8 mouse cellular contexts compared by ENCODE assay signal in the genomic region with DNA sequence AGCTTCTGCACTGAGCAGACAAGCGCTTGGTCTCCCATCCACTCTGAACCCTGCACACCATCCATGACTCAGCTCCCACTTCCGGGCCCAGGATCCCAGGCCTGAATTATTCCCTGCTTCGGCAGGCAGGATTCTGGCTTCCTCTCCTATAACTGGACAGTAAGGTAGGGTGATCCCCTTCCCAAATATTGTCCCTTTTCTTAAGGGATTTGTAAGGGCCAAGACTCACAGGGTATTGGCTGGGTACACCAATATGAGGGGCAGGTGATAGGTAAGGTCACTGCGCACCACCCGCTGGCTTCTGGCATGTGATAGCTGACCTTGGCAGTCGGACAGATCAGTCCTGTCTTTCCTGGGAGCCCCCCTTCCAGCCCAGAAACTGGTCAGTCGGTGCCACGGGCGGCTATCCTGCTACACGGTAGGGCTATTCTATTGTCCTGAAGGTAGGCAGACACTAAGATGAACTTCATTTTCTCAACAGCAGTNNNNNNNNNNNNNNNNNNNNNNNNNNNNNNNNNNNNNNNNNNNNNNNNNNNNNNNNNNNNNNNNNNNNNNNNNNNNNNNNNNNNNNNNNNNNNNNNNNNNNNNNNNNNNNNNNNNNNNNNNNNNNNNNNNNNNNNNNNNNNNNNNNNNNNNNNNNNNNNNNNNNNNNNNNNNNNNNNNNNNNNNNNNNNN. TPM values are rescaled to one million over a fixed set of nuclear protein-coding genes. Genes with fewer than 3 reads are reported as not detected.
A peak's percentile ranks its signal among the peaks of the same experiment; 100 is the strongest.
DNase-seq lines count a peak whose midpoint lies in the region; ATAC-seq and TF ChIP-seq lines count a peak whose summit lies in the region.
"Had no signal": no experiment of that assay in that cellular context is flagged by ENCODE, and none has a peak within 500 bp of the region (broad histone marks: within the 10 kb centered on the region; RNA-seq: fewer than 3 reads in every experiment).

No protein-coding gene starts in this region.

- WGBS in kidney, embryonic 16.5 days, result 78% methylated on average over 10 of the region's 10 CpGs
- 65% methylated on average over 10 of the region's 10 CpGs for WGBS in heart, embryonic 16.5 days
- 92% methylated on average over 10 of the region's 10 CpGs for WGBS in macrophage (ENCODE audit: missing documents)
- WGBS in forebrain, embryonic 13.5 days, result 82% methylated on average over 10 of the region's 10 CpGs

- H3K4me2 ChIP-seq in kidney, embryonic 16.5 days (replicated peaks; ENCODE audit: low read depth, low read length), result no peak overlapping the region
- H3K4me2 ChIP-seq in heart, embryonic 16.5 days (ENCODE audit: low read depth, low read length), result no peak overlapping the region
- no peak overlapping the region for H3K4me2 ChIP-seq in forebrain, embryonic 13.5 days

- no peaks in the 10 kb centered on the region for H3K27me3 ChIP-seq in kidney, embryonic 16.5 days (ENCODE audit: insufficient read depth, low read length)
- no peaks in the 10 kb centered on the region for H3K27me3 ChIP-seq in heart, embryonic 16.5 days (ENCODE audit: control insufficient read depth, insufficient read depth, low read length)
- H3K27me3 ChIP-seq in forebrain, embryonic 13.5 days, result 0 out of 2 replicates have a peak, but pooled peaks cover 3% of the 10 kb centered on the region

- no peak for TF ChIP-seq CTCF in bone marrow macrophage, adult 2 months (IDR thresholded peaks at IDR 0.05; ENCODE audit: low read depth, low read length)

- H3K27ac ChIP-seq in kidney, embryonic 16.5 days (ENCODE audit: low read length), result no peak overlapping the region
- peak overlapping the region; percentile 92 for H3K27ac ChIP-seq in bone marrow macrophage, adult 2 months (ENCODE audit: insufficient read depth, low read depth, low read length)
- H3K27ac ChIP-seq in heart, embryonic 16.5 days (ENCODE audit: low read length), result peak overlapping the region; percentile 97
- peak overlapping the region; percentile 87 for H3K27ac ChIP-seq in macrophage
- H3K27ac ChIP-seq in forebrain, embryonic 13.5 days, result no peak overlapping the region

- H3K9ac ChIP-seq in kidney, embryonic 16.5 days (replicated peaks; ENCODE audit: low read length), result no peak overlapping the region; the same call in 1 of the 2 replicates
- peak overlapping the region; percentile 62; the same call in 1 of the 2 replicates for H3K9ac ChIP-seq in heart, embryonic 16.5 days (ENCODE audit: low read length)
- no peak overlapping the region for H3K9ac ChIP-seq in forebrain, embryonic 13.5 days

- no peak for TF ChIP-seq POLR2A in bone marrow macrophage, adult 2 months (IDR thresholded peaks at IDR 0.05; ENCODE audit: borderline replicate concordance, low read depth, low read length)

- H3K36me3 ChIP-seq in kidney, embryonic 16.5 days (ENCODE audit: insufficient read depth, low read length), result no peaks in the 10 kb centered on the region
- no peaks in the 10 kb centered on the region for H3K36me3 ChIP-seq in heart, embryonic 16.5 days (ENCODE audit: control insufficient read depth, insufficient read depth)
- no peaks in the 10 kb centered on the region for H3K36me3 ChIP-seq in macrophage (ENCODE audit: inconsistent target)
- no peaks in the 10 kb centered on the region for H3K36me3 ChIP-seq in forebrain, embryonic 13.5 days (ENCODE audit: poor library complexity, severe bottlenecking)

- H3K79me2 ChIP-seq in macrophage (ENCODE audit: inconsistent target), result peaks cover 90% of the 10 kb centered on the region

- peaks cover 51% of the 10 kb centered on the region for H3K4me1 ChIP-seq in kidney, embryonic 16.5 days (ENCODE audit: insufficient read depth, low read length)
- H3K4me1 ChIP-seq in bone marrow macrophage, adult 2 months (ENCODE audit: control insufficient read depth, insufficient read depth, low read length), result peaks cover 44% of the 10 kb centered on the region
- H3K4me1 ChIP-seq in heart, embryonic 16.5 days (ENCODE audit: control insufficient read depth, insufficient read depth, low read length), result peaks cover 60% of the 10 kb centered on the region
- H3K4me1 ChIP-seq in forebrain, embryonic 13.5 days, result peaks cover 17% of the 10 kb centered on the region

- DNase-seq in kidney, adult 9 months, result peak; percentile 62
- no peak for DNase-seq in layer of hippocampus, postnatal 10 days (ENCODE audit: low spot score in 2 of 2)

- H3K9me3 ChIP-seq in kidney, embryonic 16.5 days (ENCODE audit: low read length), result no peaks in the 10 kb centered on the region
- no peaks in the 10 kb centered on the region for H3K9me3 ChIP-seq in heart, embryonic 16.5 days (replicated peaks; ENCODE audit: control insufficient read depth, low read length)
- H3K9me3 ChIP-seq in forebrain, embryonic 13.5 days (replicated peaks), result no peaks in the 10 kb centered on the region

- H3K4me3 ChIP-seq in kidney, embryonic 16.5 days (ENCODE audit: low read length), result no peak overlapping the region
- no peak overlapping the region for H3K4me3 ChIP-seq in bone marrow macrophage, adult 2 months (ENCODE audit: insufficient read depth, low read length)
- H3K4me3 ChIP-seq in heart, embryonic 16.5 days (ENCODE audit: low read length), result no peak overlapping the region
- H3K4me3 ChIP-seq in macrophage (ENCODE audit: inconsistent target), result no peak overlapping the region
- H3K4me3 ChIP-seq in forebrain, embryonic 13.5 days, result no peak overlapping the region

- ATAC-seq in kidney, embryonic 16.5 days (ENCODE audit: low FRiP score, low TSS enrichment), result no peak
- no peak for ATAC-seq in heart, embryonic 16.5 days (replicated peaks; ENCODE audit: extremely low read depth, insufficient read depth, low FRiP score)
- no peak for ATAC-seq in forebrain, embryonic 13.5 days

RNA-seq across cellular contexts. Expression of a gene that starts 13.9 kb away (rescaled TPM):
- 89.9 and 100 TPM in 2 replicates for polyA plus RNA-seq in kidney, embryonic 16.5 days (2015; fragmentation: Nextera tagmentation; extraction: Ambion mirVana)
- polyA plus RNA-seq in bone marrow macrophage, adult 2 months (2012; ENCODE audit: insufficient read depth, insufficient read length, missing spikeins), result 124 and 126 TPM in 2 replicates
- polyA plus RNA-seq in heart, embryonic 16.5 days (2015; fragmentation: Nextera tagmentation; extraction: Ambion mirVana), result 127 and 129 TPM in 2 replicates
- 100 to 1,000 TPM in 8 of 26 experiments, 10 to 100 TPM in 18; 18.3 to 483 (median 71.9) TPM for total RNA-seq in macrophage (2018; cell fraction: chromatin; rRNA removed)
- 100 to 1,000 TPM in 13 of 26 experiments, 10 to 100 TPM in 13; 61.7 to 262 (median 112) TPM for total RNA-seq in macrophage (2018; cell fraction: cytosol; rRNA removed)
- total RNA-seq in macrophage (2018; cell fraction: nucleus; rRNA removed), result 100 to 1,000 TPM in 11 of 26 experiments, 10 to 100 TPM in 15; 40.2 to 222 (median 79.2) TPM
- polyA plus RNA-seq in macrophage (2018), result 96.7 to 217 TPM (median 105 TPM) in 3 replicates
- polyA plus RNA-seq in forebrain, embryonic 13.5 days (2015; fragmentation: Nextera tagmentation; extraction: Ambion mirVana), result 12.1 and 15.5 TPM in 2 replicates
- total RNA-seq in layer of hippocampus, postnatal 10 days (2021), result 10 to 100 TPM; 46.2 to 50.5 TPM

RNA-seq across cellular contexts. Expression of a gene that starts 34.9 kb away (rescaled TPM):
- 19.6 and 25.3 TPM in 2 replicates for polyA plus RNA-seq in kidney, embryonic 16.5 days (2015; fragmentation: Nextera tagmentation; extraction: Ambion mirVana)
- 178 and 180 TPM in 2 replicates for polyA plus RNA-seq in bone marrow macrophage, adult 2 months (2012; ENCODE audit: insufficient read depth, insufficient read length, missing spikeins)
- 3.0 and 3.7 TPM in 2 replicates for polyA plus RNA-seq in heart, embryonic 16.5 days (2015; fragmentation: Nextera tagmentation; extraction: Ambion mirVana)
- total RNA-seq in macrophage (2018; cell fraction: chromatin; rRNA removed), result 100 to 1,000 TPM in 6 of 26 experiments, 10 to 100 TPM in 20; 12.4 to 193 (median 60.3) TPM
- 10 to 100 TPM in 19 of 26 experiments, 1 to 10 TPM in 7; 8.5 to 33.5 (median 15.5) TPM for total RNA-seq in macrophage (2018; cell fraction: cytosol; rRNA removed)
- 100 to 1,000 TPM in 3 of 26 experiments, 10 to 100 TPM in 23; 24.0 to 139 (median 65.3) TPM for total RNA-seq in macrophage (2018; cell fraction: nucleus; rRNA removed)
- polyA plus RNA-seq in macrophage (2018), result 7.3 to 33.5 TPM (median 7.7 TPM) in 3 replicates
- polyA plus RNA-seq in forebrain, embryonic 13.5 days (2015; fragmentation: Nextera tagmentation; extraction: Ambion mirVana), result 13.7 and 16.7 TPM in 2 replicates
- total RNA-seq in layer of hippocampus, postnatal 10 days (2021), result 10 to 100 TPM; 39.6 to 42.8 TPM

RNA-seq across cellular contexts. Expression of a gene that starts 36.3 kb away (rescaled TPM):
- polyA plus RNA-seq in kidney, embryonic 16.5 days (2015; fragmentation: Nextera tagmentation; extraction: Ambion mirVana), result 18.6 and 20.7 TPM in 2 replicates
- 0.13 and 0.16 TPM in 2 replicates for polyA plus RNA-seq in bone marrow macrophage, adult 2 months (2012; ENCODE audit: insufficient read depth, insufficient read length, missing spikeins)
- polyA plus RNA-seq in heart, embryonic 16.5 days (2015; fragmentation: Nextera tagmentation; extraction: Ambion mirVana), result 5.3 and 5.7 TPM in 2 replicates
- 1 to 10 TPM in 2 of 26 experiments, under 1 TPM in 17, not detected in 7; 0.11 to 1.7 (median 0.21) TPM for total RNA-seq in macrophage (2018; cell fraction: chromatin; rRNA removed)
- total RNA-seq in macrophage (2018; cell fraction: cytosol; rRNA removed), result under 1 TPM in 25 of 26 experiments, not detected in 1; 0.03 to 0.33 (median 0.06) TPM
- 1 to 10 TPM in 2 of 26 experiments, under 1 TPM in 10, not detected in 14; 0.05 to 2.3 (median 0.19) TPM for total RNA-seq in macrophage (2018; cell fraction: nucleus; rRNA removed)
- polyA plus RNA-seq in macrophage (2018), result 0.08 to 0.10 TPM (median 0.10 TPM) in 3 replicates
- polyA plus RNA-seq in forebrain, embryonic 13.5 days (2015; fragmentation: Nextera tagmentation; extraction: Ambion mirVana), result 51.5 and 52.6 TPM in 2 replicates
- 10 to 100 TPM; 17.0 to 18.5 TPM for total RNA-seq in layer of hippocampus, postnatal 10 days (2021)

RNA-seq across cellular contexts. Expression of a gene that starts 52.2 kb away (rescaled TPM):
- polyA plus RNA-seq in kidney, embryonic 16.5 days (2015; fragmentation: Nextera tagmentation; extraction: Ambion mirVana), result 17.3 and 23.9 TPM in 2 replicates
- not detected in 2 replicates for polyA plus RNA-seq in bone marrow macrophage, adult 2 months (2012; ENCODE audit: insufficient read depth, insufficient read length, missing spikeins)
- 2.2 and 5.2 TPM in 2 replicates for polyA plus RNA-seq in heart, embryonic 16.5 days (2015; fragmentation: Nextera tagmentation; extraction: Ambion mirVana)
- 1 to 10 TPM in 8 of 26 experiments, not detected in 18; 1.2 to 4.1 (median 2.6) TPM for total RNA-seq in macrophage (2018; cell fraction: chromatin; rRNA removed)
- total RNA-seq in macrophage (2018; cell fraction: cytosol; rRNA removed), result not detected
- 1 to 10 TPM in 2 of 26 experiments, under 1 TPM in 2, not detected in 22; 0.72 to 2.6 (median 0.99) TPM for total RNA-seq in macrophage (2018; cell fraction: nucleus; rRNA removed)
- polyA plus RNA-seq in macrophage (2018), result not detected in 3 replicates
- polyA plus RNA-seq in forebrain, embryonic 13.5 days (2015; fragmentation: Nextera tagmentation; extraction: Ambion mirVana), result not detected in 2 replicates
- not detected for total RNA-seq in layer of hippocampus, postnatal 10 days (2021)
- total RNA-seq: common myeloid progenitor, adult 5-6 weeks had no signal

RNA-seq across cellular contexts. Expression of a gene that starts 57.0 kb away (rescaled TPM):
- polyA plus RNA-seq in kidney, embryonic 16.5 days (2015; fragmentation: Nextera tagmentation; extraction: Ambion mirVana), result 189 and 207 TPM in 2 replicates
- 149 and 154 TPM in 2 replicates for polyA plus RNA-seq in bone marrow macrophage, adult 2 months (2012; ENCODE audit: insufficient read depth, insufficient read length, missing spikeins)
- 136 and 139 TPM in 2 replicates for polyA plus RNA-seq in heart, embryonic 16.5 days (2015; fragmentation: Nextera tagmentation; extraction: Ambion mirVana)
- 10 to 100 TPM in 7 of 26 experiments, 1 to 10 TPM in 16, not detected in 3; 1.9 to 25.1 (median 4.5) TPM for total RNA-seq in macrophage (2018; cell fraction: chromatin; rRNA removed)
- total RNA-seq in macrophage (2018; cell fraction: cytosol; rRNA removed), result 100 to 1,000 TPM in 22 of 26 experiments, 10 to 100 TPM in 4; 84.4 to 168 (median 109) TPM
- total RNA-seq in macrophage (2018; cell fraction: nucleus; rRNA removed), result 10 to 100 TPM in 24 of 26 experiments, 1 to 10 TPM in 2; 7.2 to 35.9 (median 19.1) TPM
- 164 to 206 TPM (median 186 TPM) in 3 replicates for polyA plus RNA-seq in macrophage (2018)
- polyA plus RNA-seq in forebrain, embryonic 13.5 days (2015; fragmentation: Nextera tagmentation; extraction: Ambion mirVana), result 170 and 180 TPM in 2 replicates
- 100 to 1,000 TPM; 117 to 126 TPM for total RNA-seq in layer of hippocampus, postnatal 10 days (2021)

Comparison
In these comparisons a context has a peak if more than half of its experiments do, and no peak if none do; other contexts are left out.
1. H3K27ac ChIP-seq: peak in bone marrow macrophage, adult 2 months (single experiment), heart, embryonic 16.5 days (single experiment) and macrophage (single experiment); none in kidney, embryonic 16.5 days (single experiment) and forebrain, embryonic 13.5 days (single experiment).